Mouse (Mus musculus) layer of hippocampus, adult 18-20 months (tissue): ENCODE data around the gene Adcy4. TPM values are rescaled to one million over a fixed set of nuclear protein-coding genes. Genes with fewer than 3 reads are reported as not detected.

Source experiments
- DNase-seq, 2 experiments: peaks; one replicate each; pipeline ENCODE4 v3.0.0; 2022; ENCODE audit warnings: low spot score in 2 of 2
- total RNA-seq, 2 experiments: library from RNA; stranded (reverse); gene quantifications; 2 replicates each; pipeline ENCODE4 v1.2.3; 2021

The Adcy4 gene
- total RNA-seq, 2 experiments from 2014 or later: 3.1 to 4.4 TPM

GRCm38 (mm10) chr14:55721076-55721475 lies 62.8 kb downstream of the Adcy4 start:
- no peak for DNase-seq

GRCm38 (mm10) chr14:55720666-55721065 lies 63.2 kb downstream of the Adcy4 start:
- DNase-seq: no peak

- no peak for DNase-seq
Observed at GRCm38 (mm10) chr14:55719737-55720136, 64.2 kb downstream of the Adcy4 start.

Other genes with a start within 250 kb of the Adcy4 start
- gene Pck2, start 243.8 kb downstream of the Adcy4 start, total RNA-seq: 10 to 100 TPM; 50.9 to 54.2 TPM
- gene Dcaf11, start 224.1 kb downstream of the Adcy4 start, total RNA-seq: 10 to 100 TPM; 72.2 to 83.8 TPM
- 1 to 10 TPM in 1 of 2 experiments, under 1 TPM in 1; 0.79 to 1.6 TPM for gene A730061H03Rik, start 223.7 kb downstream of the Adcy4 start, total RNA-seq
- gene Fitm1, start 208.5 kb downstream of the Adcy4 start, total RNA-seq: not detected
- 10 to 100 TPM; 54.0 to 56.6 TPM for gene Psme1, start 206.0 kb downstream of the Adcy4 start, total RNA-seq
- gene Emc9, start 198.8 kb downstream of the Adcy4 start, total RNA-seq: 10 to 100 TPM; 43.3 to 49.5 TPM
- 10 to 100 TPM; 53.7 to 57.4 TPM for gene Psme2, start 193.0 kb downstream of the Adcy4 start, total RNA-seq
- gene Rnf31, start 192.4 kb downstream of the Adcy4 start, total RNA-seq: 10 to 100 TPM; 38.0 to 43.0 TPM
- 10 to 100 TPM; 10.9 to 13.3 TPM for gene Irf9, start 180.5 kb downstream of the Adcy4 start, total RNA-seq
- gene Rec8, start 166.1 kb downstream of the Adcy4 start, total RNA-seq: 1 to 10 TPM; 1.4 to 1.8 TPM
- gene Ipo4, start 148.1 kb downstream of the Adcy4 start, total RNA-seq: 100 to 1,000 TPM; 119 to 128 TPM
- 1 to 10 TPM; 2.7 to 3.8 TPM for gene Gm49378, start 146.2 kb downstream of the Adcy4 start, total RNA-seq
- gene Tm9sf1, start 140.3 kb downstream of the Adcy4 start, total RNA-seq: 10 to 100 TPM; 39.6 to 40.8 TPM
- gene Tssk4, start 133.9 kb downstream of the Adcy4 start, total RNA-seq: 1 to 10 TPM in 1 of 2 experiments, under 1 TPM in 1; 0.79 to 1.2 TPM
- gene Mdp1, start 123.6 kb downstream of the Adcy4 start, total RNA-seq: 10 to 100 TPM; 45.5 to 52.3 TPM
- gene Gmpr2, start 112.2 kb downstream of the Adcy4 start, total RNA-seq: 10 to 100 TPM; 23.3 to 26.4 TPM
- 100 to 1,000 TPM; 294 to 304 TPM for gene Nedd8, start 112.0 kb downstream of the Adcy4 start, total RNA-seq
- gene Tinf2, start 102.3 kb downstream of the Adcy4 start, total RNA-seq: 10 to 100 TPM; 12.3 to 15.2 TPM
- gene Tgm1, start 70.2 kb downstream of the Adcy4 start, total RNA-seq: not detected
- gene Rabggta, start 61.8 kb downstream of the Adcy4 start, total RNA-seq: 10 to 100 TPM; 43.7 to 45.7 TPM
- 10 to 100 TPM; 83.2 to 98.7 TPM for gene Dhrs1, start 38.4 kb downstream of the Adcy4 start, total RNA-seq
- gene Nop9, start 38.4 kb downstream of the Adcy4 start, total RNA-seq: 10 to 100 TPM; 11.7 to 14.5 TPM
- 1 to 10 TPM; 1.7 to 2.2 TPM for gene Cideb, start 25.6 kb downstream of the Adcy4 start, total RNA-seq
- gene Ltb4r2, start 22.7 kb downstream of the Adcy4 start, total RNA-seq: under 1 TPM; 0.12 to 0.13 TPM
- under 1 TPM in 1 of 2 experiments, not detected in 1; 0.45 TPM for gene Ltb4r1, start 18.1 kb downstream of the Adcy4 start, total RNA-seq
- gene Ripk3, start 4.8 kb upstream of the Adcy4 start, total RNA-seq: 1 to 10 TPM in 1 of 2 experiments, under 1 TPM in 1; 0.52 to 1.1 TPM
- gene Nfatc4, start 39.0 kb upstream of the Adcy4 start, total RNA-seq: 1 to 10 TPM; 1.4 to 2.3 TPM
- 1 to 10 TPM; 7.0 to 8.0 TPM for gene Nynrin, start 69.9 kb upstream of the Adcy4 start, total RNA-seq
- gene Cbln3, start 100.3 kb upstream of the Adcy4 start, total RNA-seq: under 1 TPM; 0.15 to 0.64 TPM
- gene Khnyn, start 100.9 kb upstream of the Adcy4 start, total RNA-seq: 10 to 100 TPM; 11.4 to 12.2 TPM
- gene Sdr39u1, start 116.2 kb upstream of the Adcy4 start, total RNA-seq: 10 to 100 TPM; 71.8 to 74.1 TPM
- gene Cma1, start 160.6 kb upstream of the Adcy4 start, total RNA-seq: not detected
- not detected for gene Cma2, start 166.9 kb upstream of the Adcy4 start, total RNA-seq
- gene Mcpt1, start 233.9 kb upstream of the Adcy4 start, total RNA-seq: not detected
- gene Mcpt9, start 246.4 kb upstream of the Adcy4 start, total RNA-seq: not detected